Mouse (Mus musculus) hindbrain, embryonic 15.5 days (tissue): ENCODE data around the gene Cd52. TPM values are rescaled to one million over a fixed set of nuclear protein-coding genes. Genes with fewer than 3 reads are reported as not detected.

ENCODE experiments used
- ATAC-seq: fragments of 200-750 bp; cut with Nextera tagmentation; 2 replicates; pipeline ENCODE4 v1.8.0; 2017; ENCODE audit warnings: low read depth, moderate number of reproducible peaks, moderate TSS enrichment; ENCODE audit not compliant: low FRiP score
- H3K27ac ChIP-seq: fragments of 300-500 bp; sonication (generic); replicated peaks from 2 replicates; pipeline ENCODE4 v1.5.1; 2015; ENCODE audit warnings: mild to moderate bottlenecking, inconsistent platforms
- H3K27me3 ChIP-seq: fragments of 300-500 bp; sonication (generic); 2 replicates; pipeline ENCODE4 v1.6.1; 2015; ENCODE audit warnings: control low read depth, inconsistent platforms
- H3K36me3 ChIP-seq: fragments of 300-500 bp; sonication (generic); 2 replicates; pipeline ENCODE4 v1.6.1; 2015; ENCODE audit warnings: control low read depth, inconsistent platforms
- H3K4me1 ChIP-seq: fragments of 300-500 bp; sonication (generic); replicated peaks from 2 replicates; pipeline ENCODE4 v1.6.1; 2015; ENCODE audit warnings: control low read depth, inconsistent platforms
- H3K4me2 ChIP-seq: fragments of 300-500 bp; sonication (generic); 2 replicates; pipeline ENCODE4 v1.6.1; 2015; ENCODE audit warnings: moderate library complexity, mild to moderate bottlenecking, inconsistent platforms
- H3K4me3 ChIP-seq: fragments of 300-500 bp; sonication (generic); 2 replicates; pipeline ENCODE4 v1.5.1; 2015; ENCODE audit warnings: mild to moderate bottlenecking, inconsistent platforms
- H3K9ac ChIP-seq: fragments of 300-500 bp; sonication (generic); 2 replicates; pipeline ENCODE4 v1.6.1; 2015; ENCODE audit warnings: inconsistent platforms
- H3K9me3 ChIP-seq: fragments of 300-500 bp; sonication (generic); 2 replicates; pipeline ENCODE4 v1.6.1; 2016; ENCODE audit warnings: control low read depth, inconsistent platforms
- WGBS: fragments of 180-500 bp; shearing (Covaris S2); methylation state at CpG from one replicate; pipeline ENCODE4 v1.1.7; 2015; 5-methylcytosine and 5-hydroxymethylcytosine counted together
- polyA plus RNA-seq: library from polyadenylated mRNA; unstranded; fragments of >200 nt; fragmentation: Nextera tagmentation; extraction: Ambion mirVana; gene quantifications from 2 replicates; pipeline ENCODE4 v1.2.1, GENCODE M21; 2015

Cd52 gene
- polyA plus RNA-seq, 1 experiment from 2014 or later = 2.3 TPM

GRCm38 (mm10) chr4:134082460-134082859 is 12.4 kb downstream of the Cd52 start:
- Histone ChIP-seq H3K27me3 (peaks cover 15% of the 10 kb centered on the region; the same call in 1 of the 2 replicates), H3K4me2 (peak overlapping the region; percentile 78), H3K4me3 (peak overlapping the region; percentile 49), H3K27ac (no peak overlapping the region), H3K4me1 (peaks cover 8% of the 10 kb centered on the region), H3K9me3 (no peaks in the 10 kb centered on the region), H3K9ac (no peak overlapping the region), H3K36me3 (no peaks in the 10 kb centered on the region)
- 16% methylated on average over 7 of the region's 7 CpGs for WGBS
- no peak for ATAC-seq

GRCm38 (mm10) chr4:134081730-134082386 is 13.0 kb downstream of the Cd52 start:
- peak overlapping the region; percentile 37 for H3K9ac ChIP-seq
- H3K4me1 ChIP-seq = peaks cover 8% of the 10 kb centered on the region
- H3K9me3 ChIP-seq = no peaks in the 10 kb centered on the region
- no peak overlapping the region for H3K27ac ChIP-seq
- under 1% methylated on average over 41 of the region's 41 CpGs for WGBS
- no peaks in the 10 kb centered on the region for H3K36me3 ChIP-seq
- peak; percentile 85 for ATAC-seq
- peak overlapping the region; percentile 49 for H3K4me3 ChIP-seq
- H3K27me3 ChIP-seq = peaks cover 15% of the 10 kb centered on the region; the same call in 1 of the 2 replicates
- H3K4me2 ChIP-seq = peak overlapping the region; percentile 78

GRCm38 (mm10) chr4:134080674-134081073 is 14.2 kb downstream of the Cd52 start:
- Histone ChIP-seq H3K36me3 (no peaks in the 10 kb centered on the region), H3K27me3 (peaks cover 15% of the 10 kb centered on the region; the same call in 1 of the 2 replicates), H3K9me3 (no peaks in the 10 kb centered on the region), H3K4me3 (no peak overlapping the region), H3K4me1 (peaks cover 8% of the 10 kb centered on the region), H3K4me2 (no peak overlapping the region), H3K9ac (no peak overlapping the region), H3K27ac (no peak overlapping the region)
- ATAC-seq = no peak
- WGBS = 92% methylated on average over 4 of the region's 4 CpGs

GRCm38 (mm10) chr4:134078694-134079093 is 16.2 kb downstream of the Cd52 start:
- peak; percentile 75 for ATAC-seq
- Histone ChIP-seq H3K4me1 (peaks cover 8% of the 10 kb centered on the region), H3K9me3 (no peaks in the 10 kb centered on the region), H3K4me2 (no peak overlapping the region), H3K9ac (no peak overlapping the region), H3K27me3 (peaks cover 15% of the 10 kb centered on the region; the same call in 1 of the 2 replicates), H3K36me3 (no peaks in the 10 kb centered on the region), H3K27ac (no peak overlapping the region), H3K4me3 (no peak overlapping the region)
- 20% methylated on average over 3 of the region's 3 CpGs for WGBS

- H3K9me3 ChIP-seq = no peaks in the 10 kb centered on the region
- no peak overlapping the region for H3K27ac ChIP-seq
- no peak overlapping the region for H3K4me2 ChIP-seq
- H3K4me1 ChIP-seq = no peaks in the 10 kb centered on the region
- H3K4me3 ChIP-seq = no peak overlapping the region
- no peaks in the 10 kb centered on the region for H3K36me3 ChIP-seq
- ATAC-seq = no peak
- H3K27me3 ChIP-seq = peaks cover 13% of the 10 kb centered on the region
- no peak overlapping the region for H3K9ac ChIP-seq
- WGBS = 90% methylated on average over 4 of the region's 4 CpGs
These were observed 25.9 kb downstream of the Cd52 start for GRCm38 (mm10) chr4:134068793-134069580.

- no peak for ATAC-seq
- H3K4me1 ChIP-seq = no peaks in the 10 kb centered on the region
- no peak overlapping the region for H3K4me2 ChIP-seq
- no peaks in the 10 kb centered on the region for H3K9me3 ChIP-seq
- no peak overlapping the region for H3K4me3 ChIP-seq
- no peak overlapping the region for H3K27ac ChIP-seq
- peaks cover 13% of the 10 kb centered on the region for H3K27me3 ChIP-seq
- no peak overlapping the region for H3K9ac ChIP-seq
- H3K36me3 ChIP-seq = no peaks in the 10 kb centered on the region
- WGBS = 85% methylated on average over 7 of the region's 7 CpGs
These were observed 26.9 kb downstream of the Cd52 start for GRCm38 (mm10) chr4:134067833-134068544.

GRCm38 (mm10) chr4:134067383-134067782 is 27.5 kb downstream of the Cd52 start:
- no peaks in the 10 kb centered on the region for H3K4me1 ChIP-seq
- ATAC-seq = no peak

GRCm38 (mm10) chr4:134065431-134066004 is 29.4 kb downstream of the Cd52 start:
- Histone ChIP-seq H3K36me3 (no peaks in the 10 kb centered on the region), H3K4me3 (no peak overlapping the region), H3K4me2 (no peak overlapping the region), H3K27ac (no peak overlapping the region), H3K9me3 (no peaks in the 10 kb centered on the region), H3K9ac (no peak overlapping the region), H3K27me3 (peaks cover 13% of the 10 kb centered on the region), H3K4me1 (no peaks in the 10 kb centered on the region)
- ATAC-seq = no peak
- 26% methylated on average over 23 of the region's 23 CpGs for WGBS

More at GRCm38 (mm10) chr4:134067383-134067782, 27.5 kb downstream of the Cd52 start:
- H3K27me3 ChIP-seq = peaks cover 13% of the 10 kb centered on the region
- H3K9me3 ChIP-seq = no peaks in the 10 kb centered on the region
- no peak overlapping the region for H3K4me3 ChIP-seq
- H3K36me3 ChIP-seq = no peaks in the 10 kb centered on the region
- H3K9ac ChIP-seq = no peak overlapping the region
- no peak overlapping the region for H3K4me2 ChIP-seq
- 93% methylated on average over 8 of the region's 8 CpGs for WGBS
- H3K27ac ChIP-seq = no peak overlapping the region

GRCm38 (mm10) chr4:134062561-134062960 is 32.3 kb downstream of the Cd52 start:
- no peak for ATAC-seq
- Histone ChIP-seq H3K27me3 (peaks cover 13% of the 10 kb centered on the region), H3K36me3 (no peaks in the 10 kb centered on the region), H3K4me3 (no peak overlapping the region), H3K4me2 (no peak overlapping the region), H3K9me3 (no peaks in the 10 kb centered on the region), H3K9ac (no peak overlapping the region), H3K4me1 (no peaks in the 10 kb centered on the region), H3K27ac (no peak overlapping the region)
- 78% methylated on average over 8 of the region's 8 CpGs for WGBS

- H3K4me2 ChIP-seq = no peak overlapping the region
- no peak overlapping the region for H3K9ac ChIP-seq
- no peaks in the 10 kb centered on the region for H3K36me3 ChIP-seq
- H3K4me1 ChIP-seq = no peaks in the 10 kb centered on the region
- ATAC-seq = no peak
- H3K4me3 ChIP-seq = no peak overlapping the region
- peaks cover 13% of the 10 kb centered on the region for H3K27me3 ChIP-seq
- H3K27ac ChIP-seq = no peak overlapping the region
- WGBS = 63% methylated on average over 8 of the region's 8 CpGs
- H3K9me3 ChIP-seq = no peaks in the 10 kb centered on the region
These were observed 32.9 kb downstream of the Cd52 start for GRCm38 (mm10) chr4:134061944-134062446.

GRCm38 (mm10) chr4:134061166-134061830 is 33.6 kb downstream of the Cd52 start:
- no peak overlapping the region for H3K4me2 ChIP-seq
- H3K36me3 ChIP-seq = no peaks in the 10 kb centered on the region
- H3K4me3 ChIP-seq = no peak overlapping the region
- H3K27me3 ChIP-seq = peaks cover 10% of the 10 kb centered on the region
- 59% methylated on average over 18 of the region's 18 CpGs for WGBS
- H3K27ac ChIP-seq = no peak overlapping the region
- ATAC-seq = no peak
- H3K9ac ChIP-seq = no peak overlapping the region
- no peaks in the 10 kb centered on the region for H3K9me3 ChIP-seq
- no peaks in the 10 kb centered on the region for H3K4me1 ChIP-seq
